Mouse (Mus musculus) lung, postnatal 25 days (tissue): ENCODE results near the gene Sirt4.

Experiments
- DNase-seq: peaks from one replicate; pipeline ENCODE4 v3.0.0; 2022; ENCODE audit warnings: low spot score

Gene Sirt4

DNA sequence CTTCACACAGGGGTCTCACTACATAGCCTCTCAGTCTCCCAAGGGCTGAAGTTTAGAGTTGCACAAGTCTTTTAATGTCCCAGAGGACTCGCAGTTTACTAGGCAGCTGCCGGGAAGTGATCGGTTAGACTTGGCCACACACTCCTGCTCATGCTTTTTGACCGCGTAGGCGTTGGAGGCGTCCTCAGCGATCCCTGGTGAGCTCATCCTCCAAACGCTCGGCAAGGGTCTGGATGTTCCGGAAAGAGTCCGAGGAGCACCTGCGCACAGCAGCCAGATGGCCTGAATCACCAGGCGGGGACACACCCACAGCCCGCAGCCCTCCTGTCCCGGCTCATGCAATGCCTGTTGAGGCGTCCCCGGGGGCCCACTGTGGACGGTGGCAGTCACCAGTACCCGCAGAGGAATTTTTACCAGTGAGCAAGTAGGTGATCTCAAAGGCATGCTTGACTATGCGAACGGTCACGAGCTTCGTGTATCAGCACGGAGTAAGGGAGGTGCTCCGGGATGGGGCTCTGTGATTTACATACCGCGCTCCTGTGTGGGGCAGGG, 7.3 kb upstream of the Sirt4 start:
- DNase-seq = peak; percentile 76

DNA sequence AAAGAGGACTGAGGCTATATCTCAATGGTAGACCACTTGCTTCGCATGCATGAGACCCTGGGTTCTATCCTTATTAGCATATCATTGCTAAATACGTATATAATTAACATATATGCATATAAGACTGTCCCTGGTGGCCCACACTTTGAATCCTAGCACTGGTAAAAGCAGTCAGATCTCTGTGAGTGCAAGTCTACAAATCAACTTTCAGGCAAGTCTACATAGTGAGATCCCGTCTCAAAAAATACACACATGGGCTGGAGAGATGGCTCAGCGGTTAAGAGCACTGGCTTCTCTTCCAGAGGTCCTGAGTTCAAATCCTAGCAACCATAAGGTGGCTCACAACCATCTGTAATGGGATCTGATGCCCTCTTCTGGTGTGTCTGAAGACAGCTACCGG, 6.6 kb upstream of the Sirt4 start:
- DNase-seq = no peak

DNA sequence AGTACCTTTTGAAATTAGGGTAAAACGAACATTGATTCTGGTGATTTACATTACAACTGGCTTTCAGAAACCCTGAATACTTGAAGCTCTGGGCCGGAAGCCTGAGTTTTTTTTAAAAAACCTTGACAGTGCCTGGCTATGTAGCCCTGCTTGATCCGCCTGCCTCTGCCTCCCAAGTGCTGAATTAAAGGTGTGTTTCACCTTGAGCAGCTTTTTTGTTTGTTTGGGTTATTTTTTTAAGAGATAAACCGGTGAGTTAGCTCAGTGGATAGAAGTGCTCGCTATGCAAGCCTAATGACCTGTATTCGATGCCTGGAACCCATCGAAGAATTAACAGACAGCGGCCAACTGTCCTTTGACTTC, 6.1 kb upstream of the Sirt4 start:
- DNase-seq = no peak

- DNase-seq = peak; percentile 89
Observed at GRCm38 (mm10) chr5:115489699-115490637, 5.4 kb upstream of the Sirt4 start.

DNA sequence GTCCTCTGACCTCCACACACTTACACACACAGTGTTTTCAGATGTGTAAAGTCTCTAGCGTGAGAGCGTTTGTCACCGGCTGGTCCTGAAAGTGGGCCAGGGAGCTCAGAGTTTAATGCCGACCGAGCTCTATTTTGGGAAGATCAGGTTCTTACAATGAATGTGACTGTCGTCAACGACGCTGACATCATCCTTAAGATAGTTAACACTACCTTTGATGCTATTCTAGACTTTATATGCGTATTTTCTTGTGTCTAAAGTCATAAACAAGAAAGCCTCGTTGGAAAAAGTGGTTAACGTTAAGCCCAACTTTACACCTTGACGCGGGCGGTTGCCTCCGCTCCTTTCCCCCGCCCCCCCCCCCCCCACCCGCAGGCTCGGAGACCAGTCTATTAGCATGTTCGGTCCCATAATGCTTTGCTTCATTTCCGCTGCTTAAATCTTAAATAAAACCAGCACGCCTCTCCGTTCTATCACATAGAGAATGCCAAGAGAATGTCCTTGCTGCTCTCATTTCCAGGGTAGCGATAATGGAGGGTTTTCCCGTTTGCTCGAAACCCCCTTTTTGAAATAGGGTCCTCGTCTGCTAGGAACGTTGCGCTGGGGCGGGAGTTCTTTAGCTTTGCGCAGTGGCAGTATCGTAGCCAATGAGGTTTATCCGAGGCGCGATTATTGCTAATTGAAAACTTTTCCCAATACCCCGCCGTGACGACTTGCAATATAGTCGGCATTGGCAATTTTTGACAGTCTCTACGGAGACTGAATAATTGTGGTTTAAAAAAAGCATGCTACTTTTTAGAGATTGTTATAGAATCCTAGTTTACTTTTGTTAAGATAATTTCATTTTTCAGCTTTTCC, 4.5 kb upstream of the Sirt4 start:
- DNase-seq = peak; percentile 83

GRCm38 (mm10) chr5:115487942-115488580, 3.5 kb upstream of the Sirt4 start:
- no peak for DNase-seq

- no peak for DNase-seq
Observed at GRCm38 (mm10) chr5:115487353-115487752, 2.8 kb upstream of the Sirt4 start.

DNA sequence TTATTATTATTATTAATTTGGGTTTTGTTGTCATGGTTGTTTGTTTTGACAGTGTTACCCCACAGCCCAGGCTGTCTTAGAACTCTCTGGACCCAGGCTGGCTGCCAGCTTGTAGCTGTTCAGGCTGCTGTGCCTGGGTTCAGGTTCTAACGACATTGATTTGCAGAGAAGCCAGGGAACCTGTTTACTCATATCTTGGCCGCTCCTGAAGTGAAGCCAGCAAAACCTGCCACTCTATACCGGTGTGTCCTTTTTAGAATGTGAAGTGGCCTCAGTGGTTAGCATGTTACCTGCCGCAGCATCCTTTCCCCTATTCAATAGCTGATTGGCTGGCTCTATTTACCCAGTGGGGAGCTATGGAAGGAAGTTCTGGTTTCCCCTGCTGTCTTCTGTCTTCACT, 2.2 kb upstream of the Sirt4 start:
- DNase-seq = no peak

DNA sequence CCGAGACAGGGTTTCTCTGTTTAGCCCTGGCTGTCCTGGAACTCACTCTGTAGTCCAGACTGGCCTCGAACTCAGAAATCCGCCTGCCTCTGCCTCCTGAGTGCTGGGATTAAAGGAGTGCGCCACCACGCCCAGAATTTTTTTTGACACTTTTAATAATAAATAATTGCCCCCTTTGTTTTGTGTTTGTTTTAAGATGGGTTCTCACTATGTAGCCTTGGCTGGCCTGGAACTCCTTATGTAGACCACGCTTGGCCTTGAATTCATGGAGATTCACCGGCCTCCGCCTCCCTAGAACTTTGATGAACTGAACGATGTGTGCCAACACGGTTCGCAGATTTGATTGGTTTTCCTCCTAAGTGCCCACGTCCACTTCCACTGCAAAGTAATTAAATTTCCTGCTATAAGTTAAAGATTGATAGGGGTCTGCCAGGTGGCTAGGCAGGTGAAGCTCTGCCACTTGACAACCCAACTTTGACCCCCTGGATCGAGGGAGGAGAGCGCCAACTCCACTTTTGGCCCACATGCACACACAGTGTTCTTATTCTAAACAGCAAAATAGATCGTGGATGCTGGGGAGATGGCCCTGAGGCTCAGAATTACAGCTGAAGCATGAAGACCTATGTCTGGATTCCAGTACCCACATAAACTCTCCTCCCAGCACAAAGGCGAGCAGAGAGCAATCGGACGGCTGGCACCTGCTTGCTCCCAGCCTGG, 1.1 kb upstream of the Sirt4 start:
- DNase-seq = no peak

GRCm38 (mm10) chr5:115484996-115485395, 471 bp upstream of the Sirt4 start:
- no peak for DNase-seq

GRCm38 (mm10) chr5:115483385-115483784, 1.1 kb downstream of the Sirt4 start:
- DNase-seq = no peak

- DNase-seq = no peak
Observed at GRCm38 (mm10) chr5:115482390-115483265, 1.9 kb downstream of the Sirt4 start.

- DNase-seq = no peak
Observed at GRCm38 (mm10) chr5:115480101-115480500, 4.4 kb downstream of the Sirt4 start.

GRCm38 (mm10) chr5:115479561-115479960, 5.0 kb downstream of the Sirt4 start:
- DNase-seq = no peak

DNA sequence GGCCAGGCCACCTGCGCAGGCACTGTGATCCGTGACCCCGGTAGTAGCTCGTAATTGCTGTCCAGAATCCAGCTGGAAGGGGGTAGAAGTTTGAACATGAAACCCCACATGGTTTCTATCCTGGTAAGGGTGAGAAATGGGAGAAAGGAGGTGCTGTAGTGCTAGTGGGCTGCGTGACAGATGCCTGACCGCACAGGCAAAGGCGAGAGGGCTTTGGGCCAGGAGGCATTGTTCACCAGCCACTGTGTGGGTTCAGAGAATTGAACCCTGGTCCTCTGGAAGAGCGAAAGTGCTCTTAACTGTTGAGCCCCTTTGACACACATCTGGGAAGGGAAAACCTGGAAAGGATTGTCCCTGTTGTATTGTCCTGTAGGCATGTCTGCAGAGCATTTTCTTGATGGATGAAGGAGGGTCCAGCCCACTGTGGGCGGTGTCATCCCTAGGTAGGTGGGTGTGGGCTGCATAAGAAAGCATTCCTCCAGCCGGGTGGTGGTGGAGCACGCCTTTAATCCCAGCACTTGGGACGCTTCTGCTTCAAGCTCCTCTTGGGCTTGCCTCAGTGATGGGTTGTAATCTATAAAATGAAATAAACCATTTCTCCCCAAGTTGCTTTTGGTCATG, 8.3 kb downstream of the Sirt4 start:
- no peak for DNase-seq

DNA sequence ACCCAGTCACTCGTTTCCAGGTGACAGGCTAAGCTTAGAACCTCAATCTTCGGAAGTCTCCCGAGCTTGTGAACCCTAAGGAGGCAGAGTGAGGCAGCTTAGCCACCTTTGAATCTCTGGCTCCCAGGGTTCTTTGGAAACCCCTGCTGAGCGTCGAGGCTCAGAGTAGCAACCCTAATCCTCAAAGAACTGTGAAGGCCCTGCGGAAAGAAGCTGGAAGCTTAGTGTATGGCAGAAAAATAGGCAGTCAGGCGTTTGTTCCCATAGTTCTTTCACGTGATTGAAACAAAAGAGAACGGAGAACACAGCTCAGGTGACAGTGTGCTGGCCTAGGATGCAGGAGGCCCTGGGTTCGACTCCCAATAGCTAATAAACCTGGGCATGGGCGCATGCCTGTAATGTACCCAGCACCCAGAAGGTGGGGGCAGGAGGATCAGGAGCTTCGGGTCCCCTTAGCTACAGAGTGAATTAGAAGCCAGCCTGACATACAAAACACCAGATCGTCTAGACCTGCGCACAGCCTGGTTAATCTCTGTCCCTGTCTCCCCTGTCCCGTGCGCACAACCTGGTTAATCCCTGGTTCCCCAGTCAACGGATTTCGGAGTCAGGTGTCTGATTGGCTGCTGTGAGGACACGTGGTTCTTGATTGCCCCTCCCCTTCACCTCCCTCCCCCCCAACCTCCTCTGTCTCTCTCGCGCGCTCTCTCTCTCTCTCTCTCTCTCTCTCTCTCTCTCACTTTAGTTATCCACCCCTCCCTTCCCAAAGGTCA, 9.0 kb downstream of the Sirt4 start:
- DNase-seq = no peak

DNA sequence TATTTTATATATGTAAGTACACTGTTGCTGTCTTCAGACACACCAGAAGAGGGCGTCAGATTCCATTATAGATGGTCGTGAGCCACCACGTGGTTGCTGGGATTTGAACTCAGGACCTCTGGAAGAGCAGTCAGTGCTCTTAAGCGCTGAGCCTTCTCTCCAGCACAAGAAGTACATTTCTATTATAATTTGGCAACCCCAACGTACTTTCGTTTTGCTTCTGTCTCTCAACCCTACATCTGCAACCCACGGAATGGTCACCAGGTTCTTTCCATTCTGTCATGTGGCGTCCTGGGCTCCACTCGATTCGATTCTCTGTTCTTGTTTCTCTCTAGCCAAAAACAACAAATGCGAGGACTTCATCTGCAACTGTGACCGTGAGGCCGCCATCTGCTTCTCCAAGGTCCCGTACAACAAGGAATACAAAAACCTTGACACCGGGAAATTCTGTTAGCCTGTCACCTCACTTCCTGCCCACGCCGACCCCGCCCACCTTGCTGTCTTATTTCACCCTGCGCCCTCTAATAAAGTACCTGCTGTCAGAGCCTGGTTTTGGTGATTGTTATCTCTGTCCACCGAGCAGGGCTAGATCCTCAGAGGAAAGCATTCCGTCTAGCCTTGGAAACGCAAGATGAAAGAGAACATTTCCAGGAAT, 10.2 kb downstream of the Sirt4 start:
- no peak for DNase-seq

DNA sequence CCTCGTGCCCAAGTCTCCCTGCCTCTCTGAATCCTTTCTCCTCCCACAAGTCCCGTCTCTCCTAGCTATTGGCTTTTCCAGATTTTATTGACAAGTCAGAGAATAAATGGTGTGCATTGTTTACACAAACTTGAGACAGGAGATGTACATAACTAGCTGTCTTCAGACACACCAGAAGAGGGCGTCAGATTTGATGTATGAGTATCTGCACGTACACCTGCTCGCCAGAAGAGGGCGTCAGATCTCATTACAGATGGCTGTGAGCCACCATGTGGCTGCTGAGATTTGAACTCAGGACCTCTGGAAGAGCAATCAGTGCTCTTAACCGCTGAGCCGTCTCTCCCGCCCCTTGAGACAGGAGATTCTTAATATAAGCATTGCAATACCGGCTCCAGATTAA, 11.3 kb downstream of the Sirt4 start:
- no peak for DNase-seq
